Mouse (Mus musculus) C2C12 (cell line): ENCODE results near the gene Gm29776.

Experiments used
- CEBPB ChIP-seq: IDR thresholded peaks from one replicate; pipeline ENCODE4 v1.6.1; 2011; ENCODE audit warnings: low read depth, mild to moderate bottlenecking, control low read depth, moderate library complexity
- CTCF ChIP-seq: IDR thresholded peaks from one replicate; pipeline ENCODE4 v1.5.1; 2011; ENCODE audit not compliant: control insufficient read depth, insufficient read depth, insufficient read length
- FOSL1 ChIP-seq: IDR thresholded peaks from one replicate; pipeline ENCODE4 v1.8.0; 2011; ENCODE audit warnings: mild to moderate bottlenecking, low read length; ENCODE audit not compliant: poor library complexity, insufficient read depth, severe bottlenecking
- MAX ChIP-seq: IDR thresholded peaks from one replicate; pipeline ENCODE4 v1.6.1; 2011; ENCODE audit warnings: mild to moderate bottlenecking, control low read depth
- MYOD1 ChIP-seq: IDR thresholded peaks from one replicate; pipeline ENCODE4 v1.6.1; 2011; ENCODE audit warnings: low read depth; ENCODE audit not compliant: control insufficient read depth, insufficient read length
- USF1 ChIP-seq: IDR thresholded peaks from one replicate; pipeline ENCODE4 v1.6.1; 2011; ENCODE audit warnings: low read depth, mild to moderate bottlenecking, control low read depth, moderate library complexity

DNA sequence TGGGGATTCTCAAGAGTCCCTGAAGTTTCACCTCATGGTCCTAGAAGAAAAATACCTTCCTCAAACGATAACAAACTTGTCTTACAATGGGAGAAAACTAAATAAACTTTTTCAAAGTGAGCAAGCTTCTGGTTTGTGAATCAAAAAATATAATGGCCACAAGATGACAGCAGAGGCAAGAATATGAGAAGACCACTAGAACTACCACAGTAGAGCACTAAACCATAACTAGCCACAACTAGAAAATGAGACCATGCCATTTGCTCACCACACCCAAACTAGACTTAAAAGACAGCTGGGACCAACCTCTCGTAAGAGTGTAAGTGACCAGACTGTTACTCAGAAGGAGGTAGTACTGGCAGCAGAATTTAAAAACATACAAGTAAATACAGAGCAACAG is 38.6 kb downstream of the Gm29776 start:
- TF ChIP-seq CTCF (no peak), CEBPB (no peak), USF1 (no peak), FOSL1 (no peak), MAX (no peak), MYOD1 (no peak)
